Mouse (Mus musculus): Measurements from ENCODE around the gene Olfr1045.
"Not testable (repeated sequence)": the region's sequence is repeated elsewhere in the genome, so short reads cannot be mapped to it uniquely, and the experiment has no call there.

Gene Olfr1045

DNA sequence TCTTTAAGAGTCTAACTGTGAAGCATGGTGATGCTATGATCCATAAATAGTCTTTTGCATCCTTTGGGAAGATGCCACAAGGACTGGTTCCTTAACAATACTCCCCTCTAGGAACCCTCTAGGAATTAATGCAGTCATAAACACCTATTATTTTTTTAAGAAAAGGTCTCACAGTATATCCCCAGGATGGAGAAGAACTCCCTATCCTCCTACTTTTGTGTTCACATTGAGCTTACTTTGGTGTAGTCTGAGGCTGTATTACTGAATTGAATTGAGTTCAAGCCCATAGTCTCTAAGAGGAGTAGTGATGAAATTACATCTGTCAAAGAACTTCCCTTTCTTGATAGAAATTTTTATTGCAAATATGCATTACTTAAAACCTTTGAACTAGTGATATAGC, at the start of gene Olfr1045:
Olfr1045 (minus strand) TSS at position 101 of the 400 bp plus-strand sequence.
- DNase-seq (ENCODE audit: low spot score in 2 of 2) = no peak

DNA sequence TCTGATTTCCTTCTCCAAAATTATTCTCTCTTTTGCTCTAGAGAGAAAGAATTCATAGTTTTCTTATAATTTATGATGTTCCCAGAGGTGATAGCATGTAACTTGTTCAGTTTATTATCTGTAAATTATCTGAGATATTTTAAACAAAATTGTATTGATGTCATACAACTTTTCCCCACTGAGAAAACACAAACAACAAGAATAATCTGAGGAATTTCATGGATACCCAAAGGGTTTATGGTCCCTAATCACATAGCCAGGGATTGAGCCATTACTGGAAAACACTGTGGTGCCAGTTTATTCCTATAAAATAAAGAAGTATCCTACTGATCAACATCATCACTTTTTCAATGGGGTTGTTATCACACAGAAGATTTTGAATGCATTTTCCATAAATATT, 37.4 kb upstream of the Olfr1045 start, which contains the start of gene Olfr1048:
Olfr1048 (minus strand) TSS at position 101 of the 400 bp plus-strand sequence.
- DNase-seq (ENCODE audit: low spot score in 2 of 2) = no peak

DNA sequence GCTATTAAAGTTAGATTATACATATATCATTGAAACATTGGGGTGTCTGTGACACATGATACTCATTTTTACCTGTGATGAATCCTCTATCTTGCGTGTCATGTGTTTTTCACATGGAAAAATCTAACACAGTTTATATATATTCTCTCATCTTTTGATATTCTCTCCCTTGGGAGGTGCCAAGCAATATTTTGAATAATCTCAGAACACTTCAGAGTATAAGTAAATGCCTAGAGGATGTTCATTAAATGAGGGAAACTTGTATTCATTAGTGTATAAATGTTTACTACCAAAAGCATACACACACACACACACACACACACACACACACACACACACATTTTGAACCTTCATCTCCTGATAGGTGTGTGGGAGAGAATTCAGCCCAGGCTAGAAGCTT, 28.5 kb upstream of the Olfr1045 start, which contains the start of gene Olfr1047:
Olfr1047 (minus strand) TSS at position 101 of the 400 bp plus-strand sequence.
- DNase-seq (ENCODE audit: low spot score in 2 of 2) = no peak

DNA sequence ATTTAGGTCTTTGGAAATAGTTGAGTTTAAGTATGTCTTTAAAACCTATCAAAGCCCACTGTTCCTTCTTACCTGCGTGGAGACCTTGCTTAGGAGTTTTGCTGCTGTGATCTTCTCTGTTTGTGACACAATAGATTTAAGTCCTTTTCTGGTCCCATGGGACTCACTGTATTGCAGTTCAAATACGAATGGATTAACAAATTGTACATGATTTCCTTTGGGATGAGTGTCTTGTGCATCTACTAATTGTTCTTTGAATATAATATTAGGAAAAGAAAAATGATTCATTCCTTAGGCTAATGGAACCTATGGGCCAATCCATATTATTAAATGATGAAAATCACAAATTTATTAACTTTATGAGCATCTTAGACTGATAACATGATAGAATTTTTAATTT, 16.4 kb upstream of the Olfr1045 start, which contains the start of gene Olfr1046:
Olfr1046 (minus strand) TSS at position 101 of the 400 bp plus-strand sequence.
- DNase-seq (ENCODE audit: low spot score in 2 of 2) = no peak

DNA sequence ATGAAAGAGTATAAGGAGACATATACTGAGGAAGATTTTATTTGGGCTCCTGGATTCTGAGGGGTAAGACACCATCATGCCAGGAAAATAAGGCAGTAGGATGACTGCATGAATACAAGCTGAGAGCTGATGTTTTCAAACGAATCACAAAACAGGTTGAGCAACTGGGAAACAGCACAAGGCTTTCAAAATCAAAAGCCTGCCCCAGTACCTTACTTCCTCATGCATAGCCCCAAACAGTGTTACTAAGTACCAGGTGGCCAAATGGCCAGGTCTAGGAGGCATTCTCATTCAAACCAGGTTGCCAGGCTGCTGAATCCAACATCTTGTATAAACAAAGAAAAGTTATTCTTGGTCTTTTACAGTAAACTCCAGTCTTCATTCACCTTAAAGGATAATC, 6.9 kb downstream of the Olfr1045 start:
- no peak for DNase-seq (ENCODE audit: low spot score in 2 of 2)

DNA sequence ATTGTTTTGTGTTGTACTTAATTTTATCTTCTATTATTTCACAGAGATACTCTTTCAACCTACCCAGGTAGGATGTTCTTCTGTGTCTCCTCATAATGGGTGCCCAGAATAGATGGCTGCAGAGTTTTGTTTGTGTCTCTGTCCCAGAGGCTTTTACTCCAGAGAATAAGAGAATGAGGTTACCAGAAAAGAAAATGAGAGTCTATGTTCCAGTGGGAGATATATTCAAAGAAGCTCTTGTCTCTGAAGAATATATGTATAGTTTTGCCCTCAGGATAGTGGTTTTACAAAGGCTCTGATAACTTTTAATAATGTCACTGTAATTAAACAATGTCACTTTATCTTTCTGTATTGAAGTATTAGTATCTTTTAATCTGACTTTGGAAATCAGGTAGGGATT, 17.2 kb downstream of the Olfr1045 start, which contains the start of gene Olfr52:
Olfr52 (minus strand) TSS at position 101 of the 400 bp plus-strand sequence.
- DNase-seq (ENCODE audit: low spot score in 2 of 2) = no peak

DNA sequence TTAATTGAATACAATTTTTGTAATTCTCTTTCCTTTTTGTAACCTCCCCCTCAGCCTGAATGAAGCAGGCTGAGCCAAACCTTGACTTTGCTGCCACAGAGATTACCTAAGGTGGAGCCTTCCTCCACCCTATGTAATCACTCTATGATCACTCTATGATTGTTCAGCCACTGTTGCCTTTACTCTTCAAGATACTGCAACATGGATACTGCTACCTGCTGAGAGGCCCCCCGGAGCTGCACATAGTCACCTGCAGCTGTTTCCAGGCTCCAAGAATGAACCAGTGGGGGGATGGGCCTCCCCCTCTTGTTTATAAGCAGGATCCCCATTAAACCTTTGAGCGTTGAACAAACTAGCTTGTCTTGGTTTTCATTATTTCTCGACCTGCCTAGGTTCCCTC, 22.9 kb downstream of the Olfr1045 start:
- DNase-seq (ENCODE audit: low spot score in 2 of 2) = no peak

DNA sequence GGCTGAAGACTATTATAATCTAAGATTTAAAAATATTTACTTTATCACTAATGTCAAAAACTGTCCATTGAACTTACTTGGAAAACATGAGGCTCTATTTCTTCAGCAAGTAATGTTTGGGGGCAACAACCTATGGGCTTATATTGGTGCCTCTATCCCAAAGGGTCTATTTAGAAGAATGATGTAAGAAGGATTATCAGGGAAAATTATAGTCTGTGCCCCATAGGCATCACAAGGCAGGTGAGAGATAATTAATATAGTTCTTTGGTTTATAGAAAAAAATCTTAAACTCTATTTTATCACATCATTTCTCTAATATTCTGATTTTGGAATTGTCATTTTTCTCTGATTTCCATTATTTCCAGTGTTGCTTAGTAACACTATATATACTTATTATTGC, 25.1 kb downstream of the Olfr1045 start, which contains the start of gene Olfr1044:
Olfr1044 (minus strand) TSS at position 101 of the 400 bp plus-strand sequence.
- DNase-seq (ENCODE audit: low spot score in 2 of 2) = no peak

DNA sequence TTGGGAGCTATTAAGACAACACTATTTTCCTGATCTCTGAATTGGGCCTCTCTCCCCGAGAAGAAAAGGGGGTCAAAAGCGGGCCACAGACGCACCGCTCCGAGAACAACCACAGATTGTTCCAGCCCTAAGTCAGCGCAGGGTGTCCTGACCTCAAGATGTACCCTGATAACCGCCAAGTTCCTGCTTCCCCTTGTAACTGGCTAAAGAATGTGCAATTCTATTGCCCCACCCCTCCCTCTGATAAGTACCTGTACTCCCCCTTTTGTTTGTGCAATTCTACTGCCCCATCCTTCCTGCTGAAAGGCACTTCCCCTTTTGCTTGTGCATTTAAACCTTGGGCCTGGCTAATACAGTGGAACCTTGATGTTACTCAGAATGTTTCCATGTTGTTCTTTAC, 27.4 kb downstream of the Olfr1045 start:
- DNase-seq (ENCODE audit: low spot score in 2 of 2) = not testable (repeated sequence)

DNA sequence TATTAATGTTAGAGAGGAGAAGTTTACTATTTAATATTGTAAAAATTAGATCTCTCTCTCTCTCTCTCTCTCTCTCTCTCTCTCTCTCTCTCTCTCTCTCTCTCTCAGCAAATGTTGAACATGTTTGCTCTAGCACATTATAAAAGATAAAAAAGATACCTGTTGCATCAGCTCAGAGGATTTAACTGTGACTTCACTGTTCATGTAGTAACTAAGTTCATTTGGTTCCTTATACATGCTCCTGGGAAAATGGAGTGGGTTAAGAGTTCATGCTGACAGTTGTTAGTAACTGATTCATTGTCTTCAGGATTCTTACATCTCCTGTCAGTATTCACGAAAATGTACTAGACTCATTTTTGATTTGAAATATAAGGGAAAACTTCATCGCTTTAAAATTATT, 35.4 kb downstream of the Olfr1045 start, which contains the start of gene Olfr1043:
Olfr1043 (minus strand) TSS at position 101 of the 400 bp plus-strand sequence.
- DNase-seq (ENCODE audit: low spot score in 2 of 2) = no peak

DNA sequence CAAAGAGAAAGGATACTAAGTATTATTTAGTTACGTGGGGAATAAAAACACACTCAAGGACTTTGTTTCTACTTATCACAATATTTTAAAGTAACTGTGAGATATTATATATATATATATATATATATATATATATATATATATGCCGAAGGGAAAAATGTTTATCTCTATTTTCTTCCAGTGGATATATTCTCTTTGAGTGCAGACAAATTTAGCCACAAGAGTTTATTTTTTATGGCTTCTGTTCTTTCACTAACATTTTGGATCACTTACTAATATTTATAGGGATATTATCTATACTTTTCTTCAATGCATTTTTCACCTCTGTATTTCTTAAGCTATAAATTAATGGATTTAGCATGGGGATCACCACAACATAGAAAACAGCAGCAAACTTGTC, 41.1 kb downstream of the Olfr1045 start, which contains the start of gene Olfr1042:
Olfr1042 (minus strand) TSS at position 101 of the 400 bp plus-strand sequence.
- DNase-seq (ENCODE audit: low spot score in 2 of 2) = no peak

DNA sequence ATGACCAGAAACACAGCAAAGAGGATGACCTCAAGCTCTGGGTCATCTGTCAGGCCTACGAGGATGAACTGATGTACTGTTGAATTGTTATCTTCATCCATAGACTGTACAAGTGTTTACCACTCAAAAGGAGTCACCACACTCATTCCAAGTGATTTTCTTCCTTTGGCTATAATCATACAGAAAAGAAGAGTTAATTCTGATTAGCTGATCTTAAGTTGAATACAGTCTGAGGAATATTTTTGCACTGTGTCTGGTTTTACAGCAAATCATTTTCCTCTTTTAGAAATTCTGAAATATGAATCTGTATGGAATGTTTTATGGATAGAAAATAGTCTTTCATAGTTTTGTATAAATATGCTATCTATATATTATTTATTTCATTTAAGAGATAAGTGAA, 56.2 kb downstream of the Olfr1045 start, which contains the start of gene Olfr1040:
Olfr1040 (minus strand) TSS at position 101 of the 400 bp plus-strand sequence.
- DNase-seq (ENCODE audit: low spot score in 2 of 2) = no peak
